Mouse (Mus musculus) heart, postnatal 0 days (tissue): Measurements from ENCODE around the gene Gm20837. TPM values are rescaled to one million over a fixed set of nuclear protein-coding genes. Genes with fewer than 3 reads are reported as not detected.
"Not testable (repeated sequence)": the region's sequence is repeated elsewhere in the genome, so short reads cannot be mapped to it uniquely, and the experiment has no call there.

ENCODE experiments used
- ATAC-seq: fragments of 200-750 bp; cut with Nextera tagmentation; 2 replicates; pipeline ENCODE4 v1.8.0; 2017; ENCODE audit warnings: low read depth, moderate number of reproducible peaks, moderate library complexity; ENCODE audit not compliant: insufficient read depth
- DNase-seq: peaks from one replicate; pipeline ENCODE4 v3.0.0-alpha.2; 2016; ENCODE audit warnings: low spot score
- H3K27ac ChIP-seq: fragments of 300-500 bp; sonication (generic); 2 replicates; pipeline ENCODE4 v1.5.1; 2014; ENCODE audit warnings: low read depth, mild to moderate bottlenecking
- H3K27me3 ChIP-seq: fragments of 300-500 bp; sonication (generic); 2 replicates; pipeline ENCODE4 v1.6.1; 2014; ENCODE audit warnings: low read length, mixed read lengths; ENCODE audit not compliant: control insufficient read depth, insufficient read depth
- H3K36me3 ChIP-seq: fragments of 300-500 bp; sonication (generic); replicated peaks from 2 replicates; pipeline ENCODE4 v1.6.1; 2014; ENCODE audit warnings: low read length, mixed read lengths; ENCODE audit not compliant: control insufficient read depth, insufficient read depth
- H3K4me1 ChIP-seq: fragments of 300-500 bp; sonication (generic); 2 replicates; pipeline ENCODE4 v1.6.1; 2014; ENCODE audit warnings: antibody characterized with exemption; ENCODE audit not compliant: control insufficient read depth, insufficient read depth
- H3K4me2 ChIP-seq: fragments of 300-500 bp; sonication (generic); 2 replicates; pipeline ENCODE4 v1.6.1; 2014; ENCODE audit warnings: low read depth, mild to moderate bottlenecking, low read length, moderate library complexity
- H3K4me3 ChIP-seq: fragments of 300-500 bp; sonication (generic); 2 replicates; pipeline ENCODE4 v1.5.1; 2014; ENCODE audit warnings: low read depth, low read length
- H3K9ac ChIP-seq: fragments of 300-500 bp; sonication (generic); replicated peaks from 2 replicates; pipeline ENCODE4 v1.6.1; 2014; ENCODE audit warnings: low read depth, low read length, mixed read lengths
- H3K9me3 ChIP-seq: fragments of 300-500 bp; sonication (generic); replicated peaks from 2 replicates; pipeline ENCODE4 v1.6.1; 2016; ENCODE audit warnings: low read length; ENCODE audit not compliant: control insufficient read depth
- WGBS: fragments of 180-500 bp; shearing (Covaris S2); extraction: QIAGEN DNeasy Blood & Tissue Kit; methylation state at CpG from one replicate; pipeline ENCODE4 v1.1.7; 2014; 5-methylcytosine and 5-hydroxymethylcytosine counted together
- polyA plus RNA-seq: library from polyadenylated mRNA; unstranded; fragments of >200 nt; fragmentation: Nextera tagmentation; extraction: Ambion mirVana; gene quantifications from 2 replicates; pipeline ENCODE4 v1.2.1, GENCODE M21; 2015
- total RNA-seq: library from RNA; depleted of rRNA; stranded (reverse); fragments of >200 nt; gene quantifications from 2 replicates; pipeline ENCODE4 v1.2.3, GENCODE M21; 2014; ENCODE audit warnings: low replicate concordance; rRNA removed

Gene Gm20837
- total RNA-seq (not detected in 2 replicates), polyA plus RNA-seq (not detected in 2 replicates)

DNA sequence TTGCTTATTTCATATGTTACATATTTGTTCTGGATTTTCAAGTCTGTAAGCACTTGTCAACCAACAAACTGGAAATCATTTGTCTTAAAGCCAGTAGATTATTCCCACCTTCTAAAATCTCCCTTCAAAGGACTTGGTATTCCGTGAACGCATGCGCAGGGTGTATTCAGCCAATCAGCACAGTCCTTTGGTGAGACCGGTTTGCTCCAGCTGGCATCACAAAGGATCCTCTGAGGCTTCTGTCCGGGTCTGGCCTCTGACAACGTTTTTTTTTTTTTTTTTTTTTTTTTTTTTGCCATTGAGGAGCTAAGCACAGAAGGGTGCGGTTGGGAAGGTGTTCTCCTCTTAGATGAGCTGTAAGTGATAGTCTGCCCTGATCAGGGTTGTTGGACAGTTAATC, at the start of gene Gm20837:
Gene Gm20837 (plus strand): TSS at position 301 of the 400 bp plus-strand sequence.
- not testable (repeated sequence) for H3K27ac ChIP-seq, H3K4me2 ChIP-seq, H3K36me3 ChIP-seq, H3K27me3 ChIP-seq, H3K4me1 ChIP-seq, H3K9ac ChIP-seq, ATAC-seq, H3K4me3 ChIP-seq, H3K9me3 ChIP-seq, DNase-seq
- no CpG with 5 or more reads among the region's 7 CpGs for WGBS
